Mouse (Mus musculus): ENCODE measurements around the gene Gm49510. TPM values are rescaled to one million over a fixed set of nuclear protein-coding genes. Genes with fewer than 3 reads are reported as not detected.
A peak's percentile ranks its signal among the peaks of the same experiment; 100 is the strongest.

Gm49510 gene
- polyA plus RNA-seq, 1 experiment = not detected

- H3K27ac ChIP-seq (ENCODE audit: insufficient read depth, low read depth, low read length) = no peak overlapping the region
- WGBS = 21% methylated on average over 6 of the region's 6 CpGs
- no peaks in the 10 kb centered on the region for H3K27me3 ChIP-seq (replicated peaks; ENCODE audit: control insufficient read depth, insufficient read depth, low read length)
- H3K4me3 ChIP-seq (ENCODE audit: insufficient read depth, low read depth, low read length) = no peak overlapping the region
- no peaks in the 10 kb centered on the region for H3K36me3 ChIP-seq (ENCODE audit: control insufficient read depth, insufficient read depth, low read length)
- peak; percentile 66 for DNase-seq
- peaks cover 3% of the 10 kb centered on the region; the same call in 1 of the 2 replicates for H3K4me1 ChIP-seq (ENCODE audit: control insufficient read depth, insufficient read depth, low read length)
- no peak for TF ChIP-seq POLR2A (IDR thresholded peaks at IDR 0.05; ENCODE audit: low read depth, low read length)
- peak; percentile 55 for TF ChIP-seq CTCF (conservative IDR thresholded peaks at IDR 0.05; ENCODE audit: insufficient read depth, insufficient read length, low read depth, low read length)
Observed at GRCm38 (mm10) chr15:78869775-78870174, 29.7 kb upstream of the Gm49510 start.

DNA sequence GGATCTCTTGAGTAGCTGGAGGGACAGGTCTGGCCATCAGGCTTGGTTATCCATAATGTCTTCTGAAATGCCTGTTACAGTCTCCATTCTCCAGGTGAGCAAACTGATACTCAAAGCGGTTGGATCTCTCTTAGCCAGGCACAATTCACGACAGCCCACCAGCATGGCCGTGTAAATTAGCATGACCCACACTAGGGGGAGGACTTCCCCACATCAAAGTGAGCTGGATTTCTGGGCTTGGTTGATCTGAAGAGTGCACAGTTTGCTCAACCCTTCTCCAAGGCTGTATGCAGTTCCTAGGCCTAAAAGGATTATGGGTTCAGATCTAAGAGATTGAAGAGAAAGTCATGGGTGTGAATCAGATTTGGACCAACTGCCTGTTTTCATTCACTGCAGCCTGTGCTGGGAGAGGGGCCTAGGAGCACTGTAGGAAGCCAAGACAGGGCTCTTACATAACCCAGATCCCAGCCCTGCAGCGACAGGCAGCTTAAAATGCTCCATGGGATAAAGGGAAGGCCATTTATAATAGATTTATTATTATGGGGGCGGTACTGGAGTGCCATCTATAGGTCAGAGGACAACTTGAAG, 27.4 kb upstream of the Gm49510 start:
- DNase-seq = no peak
- Histone ChIP-seq H3K4me3 (ENCODE audit: insufficient read depth, low read depth, low read length) (no peak overlapping the region), H3K27me3 (replicated peaks; ENCODE audit: control insufficient read depth, insufficient read depth, low read length) (no peaks in the 10 kb centered on the region), H3K4me1 (ENCODE audit: control insufficient read depth, insufficient read depth, low read length) (peaks cover 7% of the 10 kb centered on the region; the same call in 1 of the 2 replicates), H3K27ac (ENCODE audit: insufficient read depth, low read depth, low read length) (no peak overlapping the region), H3K36me3 (ENCODE audit: control insufficient read depth, insufficient read depth, low read length) (no peaks in the 10 kb centered on the region)
- 59% methylated on average over 5 of the region's 5 CpGs for WGBS
- TF ChIP-seq POLR2A (IDR thresholded peaks at IDR 0.05; ENCODE audit: low read depth, low read length) = no peak
- no peak for TF ChIP-seq CTCF (conservative IDR thresholded peaks at IDR 0.05; ENCODE audit: insufficient read depth, insufficient read length, low read depth, low read length)

GRCm38 (mm10) chr15:78873803-78874435, 25.5 kb upstream of the Gm49510 start:
- no peak overlapping the region for H3K27ac ChIP-seq (ENCODE audit: insufficient read depth, low read depth, low read length)

DNA sequence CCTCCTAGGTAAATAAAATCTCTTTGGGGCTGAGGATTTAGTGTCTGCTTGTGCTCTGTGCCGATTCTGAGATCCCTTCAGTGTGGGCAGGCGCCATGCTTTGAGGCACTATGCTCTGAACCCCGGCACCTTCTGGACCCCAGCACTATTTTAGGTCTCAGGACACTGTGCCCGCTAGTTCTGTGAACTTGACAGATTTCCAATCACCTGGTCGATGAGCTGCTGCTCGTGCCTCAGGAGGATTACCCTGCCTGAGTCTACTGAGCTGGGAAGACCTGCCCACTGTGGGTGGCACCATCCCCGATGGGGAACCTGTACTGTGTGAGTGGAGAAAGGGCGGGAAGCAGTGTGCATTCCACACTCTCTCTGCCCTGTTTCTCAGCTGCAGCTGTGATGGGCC, 24.5 kb upstream of the Gm49510 start:
- WGBS = 79% methylated on average over 8 of the region's 8 CpGs
- Histone ChIP-seq H3K4me1 (ENCODE audit: control insufficient read depth, insufficient read depth, low read length) (peaks cover 4% of the 10 kb centered on the region; the same call in 1 of the 2 replicates), H3K36me3 (ENCODE audit: control insufficient read depth, insufficient read depth, low read length) (no peaks in the 10 kb centered on the region), H3K4me3 (ENCODE audit: insufficient read depth, low read depth, low read length) (no peak overlapping the region), H3K27ac (ENCODE audit: insufficient read depth, low read depth, low read length) (peak overlapping the region; percentile 92; the same call in 1 of the 2 replicates), H3K27me3 (replicated peaks; ENCODE audit: control insufficient read depth, insufficient read depth, low read length) (no peaks in the 10 kb centered on the region)
- DNase-seq = no peak
- no peak for TF ChIP-seq CTCF (conservative IDR thresholded peaks at IDR 0.05; ENCODE audit: insufficient read depth, insufficient read length, low read depth, low read length)
- no peak for TF ChIP-seq POLR2A (IDR thresholded peaks at IDR 0.05; ENCODE audit: low read depth, low read length)

More at GRCm38 (mm10) chr15:78873803-78874435, 25.5 kb upstream of the Gm49510 start:
- H3K27me3 ChIP-seq (replicated peaks; ENCODE audit: control insufficient read depth, insufficient read depth, low read length) = no peaks in the 10 kb centered on the region
- H3K4me1 ChIP-seq (ENCODE audit: control insufficient read depth, insufficient read depth, low read length) = peaks cover 4% of the 10 kb centered on the region; the same call in 1 of the 2 replicates
- no peaks in the 10 kb centered on the region for H3K36me3 ChIP-seq (ENCODE audit: control insufficient read depth, insufficient read depth, low read length)
- TF ChIP-seq POLR2A (IDR thresholded peaks at IDR 0.05; ENCODE audit: low read depth, low read length) = no peak
- TF ChIP-seq CTCF (conservative IDR thresholded peaks at IDR 0.05; ENCODE audit: insufficient read depth, insufficient read length, low read depth, low read length) = no peak
- no peak for DNase-seq
- no peak overlapping the region for H3K4me3 ChIP-seq (ENCODE audit: insufficient read depth, low read depth, low read length)
- WGBS = 68% methylated on average over 13 of the region's 13 CpGs

- H3K27me3 ChIP-seq (replicated peaks; ENCODE audit: control insufficient read depth, insufficient read depth, low read length) = no peaks in the 10 kb centered on the region
- no peak for DNase-seq
- H3K4me3 ChIP-seq (ENCODE audit: insufficient read depth, low read depth, low read length) = no peak overlapping the region
- H3K4me1 ChIP-seq (ENCODE audit: control insufficient read depth, insufficient read depth, low read length) = peaks cover 4% of the 10 kb centered on the region; the same call in 1 of the 2 replicates
- H3K27ac ChIP-seq (ENCODE audit: insufficient read depth, low read depth, low read length) = peak overlapping the region; percentile 92
- WGBS = 79% methylated on average over 5 of the region's 5 CpGs
- no peaks in the 10 kb centered on the region for H3K36me3 ChIP-seq (ENCODE audit: control insufficient read depth, insufficient read depth, low read length)
- TF ChIP-seq POLR2A (IDR thresholded peaks at IDR 0.05; ENCODE audit: low read depth, low read length) (no peak), CTCF (conservative IDR thresholded peaks at IDR 0.05; ENCODE audit: insufficient read depth, insufficient read length, low read depth, low read length) (no peak)
Observed at GRCm38 (mm10) chr15:78875537-78875936, 23.9 kb upstream of the Gm49510 start.

DNA sequence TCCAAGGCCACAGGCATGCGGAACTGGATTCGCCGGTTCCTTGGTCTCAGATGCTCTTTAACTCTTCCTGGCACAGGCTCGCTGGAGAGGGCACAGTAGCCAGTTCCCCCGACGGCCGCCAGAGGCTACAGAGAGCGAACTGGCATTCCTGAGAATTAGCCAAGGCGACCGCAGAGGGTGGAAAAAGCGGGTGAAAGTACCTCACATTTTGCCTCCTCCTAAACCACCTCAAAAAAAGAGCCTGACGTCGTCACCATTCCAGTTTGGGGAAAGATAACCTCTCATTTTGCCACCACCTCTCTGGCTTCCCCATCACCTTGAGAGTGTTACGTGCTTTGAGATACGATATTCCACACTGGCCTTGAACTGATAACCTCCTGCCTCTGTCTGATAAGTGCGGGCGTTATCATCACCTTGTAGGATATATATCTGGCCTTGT, 23.2 kb upstream of the Gm49510 start:
- Histone ChIP-seq H3K27ac (ENCODE audit: insufficient read depth, low read depth, low read length) (peak overlapping the region; percentile 97), H3K4me1 (ENCODE audit: control insufficient read depth, insufficient read depth, low read length) (peaks cover 4% of the 10 kb centered on the region; the same call in 1 of the 2 replicates), H3K27me3 (replicated peaks; ENCODE audit: control insufficient read depth, insufficient read depth, low read length) (no peaks in the 10 kb centered on the region), H3K4me3 (ENCODE audit: insufficient read depth, low read depth, low read length) (peak overlapping the region; percentile 56), H3K36me3 (ENCODE audit: control insufficient read depth, insufficient read depth, low read length) (no peaks in the 10 kb centered on the region)
- no peak for TF ChIP-seq POLR2A (IDR thresholded peaks at IDR 0.05; ENCODE audit: low read depth, low read length)
- peak; percentile 77 for TF ChIP-seq CTCF (conservative IDR thresholded peaks at IDR 0.05; ENCODE audit: insufficient read depth, insufficient read length, low read depth, low read length)
- DNase-seq = peak; percentile 95
- WGBS = 2% methylated on average over 17 of the region's 17 CpGs

Data from kidney, adult 2 months (tissue).